Mouse (Mus musculus): ENCODE data around the gene Zfand2a.

- TF ChIP-seq CTCF (IDR thresholded peaks at IDR 0.05; ENCODE audit: insufficient read depth, low read depth, low read length) (no peak), POLR2A (IDR thresholded peaks at IDR 0.05; ENCODE audit: insufficient read depth, low read depth, low read length) (no peak)
Measured at GRCm38 (mm10) chr5:139491348-139491747, 7.0 kb upstream of the Zfand2a start.
